ENCODE assay signal across 14 mouse cellular contexts in the genomic region with DNA sequence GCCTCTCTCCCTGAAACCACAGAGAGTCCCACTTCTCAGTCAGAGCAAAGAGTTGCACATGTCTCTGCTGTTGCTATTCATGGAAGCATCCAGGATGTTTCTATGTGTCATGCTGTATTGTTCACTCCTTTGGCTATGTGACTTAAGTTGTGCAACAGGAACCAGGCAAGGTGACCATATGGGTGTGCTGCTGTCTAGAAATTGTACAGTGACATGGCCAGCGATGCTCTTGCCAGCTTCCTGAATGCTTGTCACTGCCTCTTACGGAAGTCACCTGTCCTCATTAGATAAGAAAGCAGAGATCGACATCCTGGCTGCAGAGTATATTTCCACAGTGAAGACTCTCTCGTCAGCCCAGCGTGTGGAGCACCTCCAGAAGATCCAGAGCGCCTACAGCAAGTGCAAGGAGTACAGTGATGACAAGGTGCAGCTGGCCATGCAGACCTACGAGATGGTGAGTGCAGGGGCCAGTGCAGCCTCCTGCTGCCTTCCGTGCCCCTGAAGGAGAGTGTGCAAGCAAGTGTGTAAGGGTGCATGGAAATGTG. TPM values are rescaled to one million over a fixed set of nuclear protein-coding genes. Genes with fewer than 3 reads are reported as not detected.
"Had no signal": no experiment of that assay in that cellular context is flagged by ENCODE, and none has a peak within 500 bp of the region (broad histone marks: within the 10 kb centered on the region; RNA-seq: fewer than 3 reads in every experiment).

No protein-coding gene starts in this region.

- H3K9ac ChIP-seq: limb, embryonic 13.5 days; lung, embryonic 15.5 days; midbrain, embryonic 13.5 days; stomach, embryonic 15.5 days had no signal

- H3K4me2 ChIP-seq: limb, embryonic 13.5 days; lung, embryonic 15.5 days; midbrain, embryonic 13.5 days; stomach, embryonic 15.5 days had no signal

- H3K4me3 ChIP-seq: limb, embryonic 13.5 days; lung, embryonic 15.5 days; midbrain, embryonic 13.5 days; stomach, embryonic 15.5 days had no signal

- H3K9me3 ChIP-seq: limb, embryonic 13.5 days; lung, embryonic 15.5 days; midbrain, embryonic 13.5 days; stomach, embryonic 15.5 days had no signal

- ATAC-seq: midbrain, embryonic 13.5 days had no signal

- H3K27ac ChIP-seq: limb, embryonic 13.5 days; lung, embryonic 15.5 days; midbrain, embryonic 13.5 days; stomach, embryonic 15.5 days had no signal

- H3K4me1 ChIP-seq: limb, embryonic 13.5 days; lung, embryonic 15.5 days; midbrain, embryonic 13.5 days; stomach, embryonic 15.5 days had no signal

- DNase-seq: kidney, postnatal 14 days; left cerebral cortex, postnatal 4 days; lung, postnatal 14 days; right cerebral cortex, postnatal 14 days; thymus, adult 2 months; thymus, postnatal 25 days had no signal

- H3K27me3 ChIP-seq: limb, embryonic 13.5 days; lung, embryonic 15.5 days; midbrain, embryonic 13.5 days; stomach, embryonic 15.5 days had no signal

RNA-seq across cellular contexts. Expression of a gene that starts 49.5 kb away (rescaled TPM):
- polyA plus RNA-seq: limb, embryonic 13.5 days; liver, adult 2 months; liver, embryonic 16.5 days; midbrain, embryonic 13.5 days; midbrain, postnatal 0 days; neural tube, embryonic 14.5 days had no signal
